Mouse (Mus musculus) hindbrain, embryonic 13.5 days (tissue): ENCODE measurements at regions not wholly inside any gene's neighbourhood (a gene's known extent, or its start where the extent isn't known, plus 50 kb on each side); places are given as distances from the start of the nearest gene placed in this dataset.

Source experiments
- ATAC-seq: fragments of 200-750 bp; cut with Nextera tagmentation; 2 replicates; pipeline ENCODE4 v1.8.0; 2017; ENCODE audit warnings: moderate TSS enrichment; ENCODE audit not compliant: low FRiP score
- H3K27ac ChIP-seq: fragments of 300-500 bp; sonication (generic); 2 replicates; pipeline ENCODE4 v1.5.1; 2015; ENCODE audit warnings: inconsistent platforms, mild to moderate bottlenecking, moderate library complexity
- H3K27me3 ChIP-seq: fragments of 300-500 bp; sonication (generic); 2 replicates; pipeline ENCODE4 v1.6.1; 2015; ENCODE audit warnings: mild to moderate bottlenecking, inconsistent platforms
- H3K36me3 ChIP-seq: fragments of 300-500 bp; sonication (generic); 2 replicates; pipeline ENCODE4 v1.6.1; 2015; ENCODE audit warnings: mild to moderate bottlenecking, inconsistent platforms
- H3K4me1 ChIP-seq: fragments of 300-500 bp; sonication (generic); replicated peaks from 2 replicates; pipeline ENCODE4 v1.6.1; 2015; ENCODE audit warnings: inconsistent platforms
- H3K4me2 ChIP-seq: fragments of 300-500 bp; sonication (generic); 2 replicates; pipeline ENCODE4 v1.6.1; 2015; ENCODE audit warnings: inconsistent platforms, mild to moderate bottlenecking, moderate library complexity
- H3K4me3 ChIP-seq: fragments of 300-500 bp; sonication (generic); 2 replicates; pipeline ENCODE4 v1.5.1; 2015; ENCODE audit warnings: mild to moderate bottlenecking, inconsistent platforms
- H3K9ac ChIP-seq: fragments of 300-500 bp; sonication (generic); 2 replicates; pipeline ENCODE4 v1.6.1; 2015; ENCODE audit warnings: mild to moderate bottlenecking, inconsistent platforms
- H3K9me3 ChIP-seq: fragments of 300-500 bp; sonication (generic); 2 replicates; pipeline ENCODE4 v1.6.1; 2016; ENCODE audit warnings: inconsistent platforms
- WGBS: fragments of 180-500 bp; shearing (Covaris S2); methylation state at CpG from one replicate; pipeline ENCODE4 v1.1.7; 2015; 5-methylcytosine and 5-hydroxymethylcytosine counted together

DNA sequence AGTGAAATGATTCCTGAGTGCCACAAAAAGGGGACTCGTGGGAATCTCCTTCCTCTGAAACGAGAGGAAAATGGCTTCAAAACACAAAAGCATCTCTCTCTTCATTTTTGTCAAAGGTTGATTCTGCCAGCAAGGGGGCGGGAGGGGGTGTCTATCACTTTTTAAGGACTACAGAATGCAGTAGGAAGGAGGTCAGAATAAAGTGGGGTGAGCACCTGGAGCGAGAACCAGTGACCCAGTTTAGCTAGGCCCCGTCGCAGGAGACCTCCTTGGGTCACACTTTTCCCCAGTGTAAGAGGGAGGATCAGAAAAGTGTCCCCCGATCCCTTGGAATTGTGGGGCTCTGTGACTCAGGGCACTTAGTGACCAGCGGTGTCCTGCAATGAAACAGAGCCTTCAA is 133.1 kb downstream of the Tgfb2 start:
- Histone ChIP-seq H3K4me3 (no peak overlapping the region), H3K36me3 (no peaks in the 10 kb centered on the region), H3K9ac (no peak overlapping the region), H3K27ac (no peak overlapping the region), H3K4me1 (no peaks in the 10 kb centered on the region), H3K27me3 (no peaks in the 10 kb centered on the region), H3K4me2 (no peak overlapping the region), H3K9me3 (no peaks in the 10 kb centered on the region)
- ATAC-seq = no peak
- WGBS = 88% methylated on average over 8 of the region's 8 CpGs

DNA sequence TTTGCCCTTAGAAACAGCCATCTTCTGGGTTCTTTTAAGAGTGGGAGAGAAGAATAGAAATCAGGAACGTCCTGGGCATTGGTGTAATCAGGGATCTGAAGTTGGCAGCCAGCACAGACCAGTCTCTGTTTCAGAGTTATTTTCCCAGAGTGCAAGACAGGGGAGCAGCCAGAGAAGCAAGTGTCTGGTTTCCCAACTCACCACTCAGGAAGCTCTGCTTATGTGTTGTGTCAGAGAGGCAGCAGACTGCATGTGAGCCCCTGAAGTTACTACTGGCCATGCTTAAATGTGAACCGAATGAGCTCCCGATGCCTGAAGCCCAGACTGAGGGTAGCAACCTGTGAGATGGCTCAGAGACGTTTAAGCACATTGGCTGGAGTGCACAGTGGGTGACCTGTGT is 133.7 kb downstream of the Tgfb2 start:
- no peaks in the 10 kb centered on the region for H3K9me3 ChIP-seq
- H3K27ac ChIP-seq = no peak overlapping the region
- H3K4me2 ChIP-seq = no peak overlapping the region
- 72% methylated on average over 4 of the region's 4 CpGs for whole genome bisulfite sequencing
- H3K36me3 ChIP-seq = no peaks in the 10 kb centered on the region
- H3K4me1 ChIP-seq = no peaks in the 10 kb centered on the region
- no peak overlapping the region for H3K9ac ChIP-seq
- no peaks in the 10 kb centered on the region for H3K27me3 ChIP-seq
- ATAC-seq = no peak
- H3K4me3 ChIP-seq = no peak overlapping the region

DNA sequence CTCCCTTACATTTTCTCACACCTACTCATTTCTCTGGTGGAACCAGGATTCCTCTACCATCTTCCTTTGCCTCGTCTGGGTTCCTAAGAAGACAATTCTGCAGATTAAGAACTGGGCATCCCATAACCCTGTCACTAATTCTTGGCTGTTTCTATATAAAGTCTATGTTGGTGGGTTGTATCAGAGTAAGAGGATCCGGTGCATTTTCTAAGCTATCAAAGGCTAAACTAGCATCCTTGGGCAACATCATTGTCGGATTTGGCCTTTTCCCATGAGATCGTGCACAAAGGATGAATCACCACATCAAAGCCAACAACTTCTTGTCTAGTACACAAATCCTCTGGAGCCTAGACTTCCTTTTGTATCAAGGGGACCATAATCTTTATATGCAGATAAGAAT is 137.3 kb downstream of the Tgfb2 start:
- H3K27me3 ChIP-seq = no peaks in the 10 kb centered on the region
- H3K9me3 ChIP-seq = no peaks in the 10 kb centered on the region
- no peak overlapping the region for H3K4me3 ChIP-seq
- H3K27ac ChIP-seq = no peak overlapping the region
- 87% methylated on average over 4 of the region's 4 CpGs for WGBS
- no peak overlapping the region for H3K9ac ChIP-seq
- H3K36me3 ChIP-seq = no peaks in the 10 kb centered on the region
- no peak for ATAC-seq
- no peaks in the 10 kb centered on the region for H3K4me1 ChIP-seq
- H3K4me2 ChIP-seq = no peak overlapping the region

DNA sequence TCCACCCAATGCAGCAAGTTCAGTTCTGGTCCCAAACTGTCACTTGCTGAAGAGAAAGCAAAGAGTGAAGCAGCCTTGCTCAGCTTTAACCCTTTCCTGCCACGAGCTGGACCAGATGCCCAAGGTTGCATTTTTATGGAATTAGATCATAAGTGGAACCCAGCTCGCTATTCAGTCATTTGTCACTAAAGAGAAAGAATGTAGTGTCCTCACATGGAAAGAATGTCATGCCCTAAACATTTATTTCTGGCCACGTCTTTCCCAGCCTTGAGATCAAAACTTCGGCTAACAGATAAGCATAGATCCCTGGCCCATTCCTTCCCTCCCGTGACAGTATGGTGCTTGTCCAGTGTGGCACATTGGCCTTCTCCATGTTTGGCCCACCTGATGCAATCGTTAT is 137.7 kb downstream of the Tgfb2 start:
- no peak overlapping the region for H3K27ac ChIP-seq
- H3K9ac ChIP-seq = no peak overlapping the region
- no peaks in the 10 kb centered on the region for H3K9me3 ChIP-seq
- H3K4me1 ChIP-seq = no peaks in the 10 kb centered on the region
- 70% methylated on average over 6 of the region's 6 CpGs for WGBS
- ATAC-seq = no peak
- no peak overlapping the region for H3K4me2 ChIP-seq
- H3K36me3 ChIP-seq = no peaks in the 10 kb centered on the region
- H3K27me3 ChIP-seq = no peaks in the 10 kb centered on the region
- no peak overlapping the region for H3K4me3 ChIP-seq

DNA sequence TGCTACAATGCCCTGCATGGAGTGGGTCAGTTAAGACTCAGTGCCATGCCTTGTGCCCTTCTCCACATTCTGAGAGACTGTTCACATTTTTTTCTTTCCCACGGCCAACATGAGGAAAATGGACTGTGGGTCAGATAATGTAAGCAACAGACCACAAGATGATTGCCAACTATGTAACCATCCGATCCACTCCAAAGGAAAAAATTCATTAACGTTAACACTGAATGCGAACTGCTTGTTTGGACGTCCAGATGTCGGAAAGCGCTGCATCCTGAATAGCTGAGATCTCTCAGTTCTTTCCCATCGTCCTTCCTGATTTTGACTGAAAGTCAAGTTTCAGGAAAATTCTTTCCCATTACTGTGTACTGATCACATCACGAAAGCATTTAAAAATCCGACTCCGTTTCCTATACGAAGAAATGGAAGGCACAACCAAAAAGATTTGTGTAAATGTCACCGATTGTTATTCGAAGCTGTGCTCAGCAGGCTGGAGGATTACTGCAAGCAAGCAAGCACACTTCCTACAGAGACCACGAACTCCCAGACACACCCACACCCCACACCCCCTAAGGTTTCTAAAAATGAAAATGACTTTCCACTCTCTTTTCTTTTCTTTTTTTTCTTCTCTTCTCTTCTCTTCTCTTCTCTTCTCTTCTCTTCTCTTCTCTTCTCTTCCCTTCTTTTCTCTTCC is 138.5 kb downstream of the Tgfb2 start:
- H3K27me3 ChIP-seq = no peaks in the 10 kb centered on the region
- H3K4me3 ChIP-seq = no peak overlapping the region
- H3K9ac ChIP-seq = no peak overlapping the region
- 17% methylated on average over 15 of the region's 15 CpGs for WGBS
- H3K4me1 ChIP-seq = no peaks in the 10 kb centered on the region
- H3K36me3 ChIP-seq = no peaks in the 10 kb centered on the region
- no peaks in the 10 kb centered on the region for H3K9me3 ChIP-seq
- ATAC-seq = no peak
- H3K4me2 ChIP-seq = peak overlapping the region; percentile 37
- no peak overlapping the region for H3K27ac ChIP-seq

DNA sequence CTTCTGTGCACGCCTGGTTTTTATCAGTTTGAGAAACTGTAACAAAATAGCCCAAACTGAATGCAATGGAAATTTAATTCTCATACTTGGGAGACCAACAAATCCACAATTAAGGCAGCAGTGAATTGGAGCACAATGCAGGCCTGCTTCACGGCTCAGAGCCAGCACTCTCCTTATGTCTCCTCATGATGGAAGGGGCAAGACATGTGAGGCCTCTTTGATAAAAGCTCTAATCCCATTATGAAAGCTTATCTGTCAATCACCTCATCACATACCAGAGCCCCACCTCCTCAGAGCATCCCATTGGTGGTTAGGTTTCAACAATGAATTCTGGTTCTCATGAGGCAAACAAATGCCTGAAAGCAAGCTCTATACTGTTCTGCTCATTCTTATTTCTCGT is 143.8 kb downstream of the Tgfb2 start:
- H3K4me1 ChIP-seq = no peaks in the 10 kb centered on the region
- H3K4me3 ChIP-seq = no peak overlapping the region
- H3K27ac ChIP-seq = no peak overlapping the region
- H3K9ac ChIP-seq = no peak overlapping the region
- H3K9me3 ChIP-seq = no peaks in the 10 kb centered on the region
- H3K27me3 ChIP-seq = no peaks in the 10 kb centered on the region
- no peak for ATAC-seq
- 67% methylated on average over 3 of the region's 3 CpGs for WGBS
- H3K36me3 ChIP-seq = no peaks in the 10 kb centered on the region
- no peak overlapping the region for H3K4me2 ChIP-seq

DNA sequence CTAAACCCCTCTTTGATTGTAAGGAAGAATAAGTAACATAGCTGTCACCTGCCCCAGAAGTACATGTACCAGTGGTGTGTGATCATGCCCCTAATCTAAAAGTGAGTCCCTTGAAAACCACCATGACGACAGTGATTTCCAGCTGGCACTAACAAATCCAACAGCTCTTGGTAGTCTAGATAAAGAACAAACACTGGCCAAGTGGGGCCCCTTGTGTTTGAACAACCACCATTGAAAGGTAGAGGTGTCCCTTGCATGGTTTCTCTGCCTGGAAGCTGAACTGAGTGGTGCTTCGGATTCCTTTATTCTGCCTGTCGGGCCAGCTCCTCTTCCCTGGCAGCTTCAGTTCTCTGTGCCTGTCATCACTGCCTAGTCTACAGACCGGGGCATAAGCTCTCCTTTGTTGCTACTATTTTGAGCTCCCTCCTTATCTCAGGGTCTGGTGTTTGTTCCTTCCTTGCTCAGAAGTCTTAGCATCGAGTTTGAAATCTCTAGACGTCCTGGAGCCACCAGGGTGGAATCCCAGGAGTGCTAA is 150.3 kb downstream of the Tgfb2 start:
- 60% methylated on average over 6 of the region's 6 CpGs for WGBS

DNA sequence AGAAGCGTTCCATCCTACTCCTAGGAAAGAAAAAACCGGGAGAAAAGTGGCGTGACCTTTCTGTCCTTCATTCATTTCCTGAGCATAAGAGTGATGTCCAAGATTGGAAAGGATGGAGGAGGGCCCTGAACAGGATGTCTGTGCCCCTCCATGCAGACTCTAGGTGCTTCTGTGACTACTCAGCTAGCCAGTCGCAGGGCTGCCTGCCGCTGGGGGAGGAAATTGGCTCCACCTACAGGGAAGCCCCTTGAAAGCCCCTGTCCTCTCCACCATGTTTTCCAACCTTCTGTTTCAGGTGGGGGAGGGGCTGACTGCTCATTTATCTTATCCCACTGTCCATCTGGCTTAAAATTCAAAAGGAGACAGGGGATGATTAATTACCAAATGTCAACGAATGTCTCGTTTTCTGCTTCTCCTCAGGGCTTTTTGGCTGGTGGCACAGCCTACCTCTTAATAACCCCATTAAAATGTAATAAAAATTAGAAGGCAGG is 151.2 kb downstream of the Tgfb2 start:
- Histone ChIP-seq H3K9ac (no peak overlapping the region), H3K9me3 (no peaks in the 10 kb centered on the region), H3K4me1 (peaks cover 6% of the 10 kb centered on the region; the same call in 1 of the 2 replicates), H3K4me2 (no peak overlapping the region), H3K27me3 (no peaks in the 10 kb centered on the region), H3K36me3 (no peaks in the 10 kb centered on the region), H3K27ac (no peak overlapping the region), H3K4me3 (no peak overlapping the region)
- ATAC-seq = no peak
- WGBS = 61% methylated on average over 7 of the region's 7 CpGs

More for the DNA sequence above, 150.3 kb downstream of the Tgfb2 start:
- no peak overlapping the region for H3K9ac ChIP-seq
- no peak overlapping the region for H3K4me3 ChIP-seq
- no peak overlapping the region for H3K4me2 ChIP-seq
- no peaks in the 10 kb centered on the region for H3K27me3 ChIP-seq
- H3K36me3 ChIP-seq = no peaks in the 10 kb centered on the region
- no peaks in the 10 kb centered on the region for H3K9me3 ChIP-seq
- no peak overlapping the region for H3K27ac ChIP-seq
- no peak for ATAC-seq
- H3K4me1 ChIP-seq = peaks cover 6% of the 10 kb centered on the region; the same call in 1 of the 2 replicates

DNA sequence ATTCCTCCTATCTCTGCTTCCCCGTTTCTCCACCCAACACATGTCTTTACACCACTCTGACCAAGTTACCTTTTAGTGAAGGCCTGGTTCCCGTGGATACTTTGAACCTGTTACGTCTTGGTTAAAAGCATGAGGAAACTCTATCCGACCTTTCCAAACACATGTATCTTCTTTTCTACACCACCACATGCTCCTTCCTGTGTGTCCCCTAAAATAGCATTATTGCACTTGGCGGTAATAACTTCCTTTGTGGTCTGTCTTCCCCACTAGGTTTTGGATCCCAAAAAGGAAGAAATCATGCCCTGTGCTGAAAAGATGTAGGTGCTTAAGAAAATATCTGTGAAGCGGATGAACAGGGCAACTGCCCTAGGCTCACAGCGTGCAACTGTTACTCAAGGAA is 153.1 kb downstream of the Tgfb2 start:
- H3K27ac ChIP-seq = no peak overlapping the region
- no peak overlapping the region for H3K4me2 ChIP-seq
- no peaks in the 10 kb centered on the region for H3K36me3 ChIP-seq
- 91% methylated on average over 7 of the region's 7 CpGs for WGBS
- H3K4me1 ChIP-seq = peaks cover 6% of the 10 kb centered on the region; the same call in 1 of the 2 replicates
- H3K27me3 ChIP-seq = no peaks in the 10 kb centered on the region
- no peaks in the 10 kb centered on the region for H3K9me3 ChIP-seq
- no peak overlapping the region for H3K4me3 ChIP-seq
- H3K9ac ChIP-seq = no peak overlapping the region
- no peak for ATAC-seq

DNA sequence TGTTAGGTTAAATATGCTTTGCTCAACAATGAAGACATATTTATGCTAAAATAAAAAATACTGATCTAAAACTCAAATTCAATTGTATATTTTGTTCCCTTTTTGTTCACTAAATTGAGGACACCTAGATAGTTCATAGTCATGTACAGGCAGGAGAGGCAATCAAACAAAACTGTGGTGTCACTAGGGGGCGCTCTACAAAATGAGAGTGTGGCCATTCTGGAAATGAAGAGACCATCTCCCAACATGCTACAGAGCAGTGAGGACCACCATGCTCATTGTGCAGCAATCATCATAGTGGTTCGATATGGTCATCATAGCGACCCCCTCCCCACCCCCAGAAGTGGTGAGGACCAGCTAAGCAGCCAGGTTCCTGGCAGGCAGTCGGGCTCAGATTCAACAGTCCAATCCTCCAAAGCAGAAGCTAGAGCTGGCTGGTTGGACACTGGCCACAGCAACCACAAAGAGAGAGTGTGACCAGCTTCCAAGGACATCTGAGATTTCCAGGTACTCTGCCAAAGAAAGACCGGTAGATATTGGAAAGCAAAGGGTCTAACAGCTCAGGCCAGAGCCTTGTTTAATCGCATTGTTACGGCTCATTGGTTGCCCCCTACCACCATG is 155.4 kb downstream of the Tgfb2 start:
- no peaks in the 10 kb centered on the region for H3K27me3 ChIP-seq
- no peak overlapping the region for H3K4me3 ChIP-seq
- H3K9me3 ChIP-seq = no peaks in the 10 kb centered on the region
- H3K4me2 ChIP-seq = no peak overlapping the region
- H3K4me1 ChIP-seq = peaks cover 6% of the 10 kb centered on the region; the same call in 1 of the 2 replicates
- no peak overlapping the region for H3K27ac ChIP-seq
- whole genome bisulfite sequencing = 85% methylated on average over 7 of the region's 7 CpGs
- ATAC-seq = no peak
- H3K36me3 ChIP-seq = no peaks in the 10 kb centered on the region
- H3K9ac ChIP-seq = no peak overlapping the region

DNA sequence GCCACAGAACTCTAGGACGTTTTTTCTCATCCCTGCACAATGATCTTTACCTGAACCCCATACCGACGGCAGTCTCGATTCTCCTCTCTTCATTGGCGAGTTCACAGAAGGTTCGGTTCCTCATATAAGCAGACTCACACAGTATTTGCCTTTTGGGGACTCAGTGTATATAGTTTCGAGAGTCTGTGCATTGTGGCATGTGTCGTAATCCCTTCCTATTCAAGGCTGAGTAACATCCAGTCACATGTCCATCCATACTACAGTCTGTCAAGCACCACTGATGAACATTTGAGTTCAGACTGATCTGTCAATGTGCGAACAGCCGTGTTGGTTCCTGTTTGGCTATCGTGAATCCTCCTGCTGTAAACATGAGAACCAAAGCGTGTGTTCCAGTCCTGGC is 156.6 kb downstream of the Tgfb2 start:
- Histone ChIP-seq H3K36me3 (no peaks in the 10 kb centered on the region), H3K4me3 (no peak overlapping the region), H3K9ac (no peak overlapping the region), H3K27ac (no peak overlapping the region), H3K27me3 (no peaks in the 10 kb centered on the region), H3K4me2 (no peak overlapping the region), H3K9me3 (no peaks in the 10 kb centered on the region), H3K4me1 (no peaks in the 10 kb centered on the region)
- no peak for ATAC-seq
- WGBS = 95% methylated on average over 12 of the region's 12 CpGs

DNA sequence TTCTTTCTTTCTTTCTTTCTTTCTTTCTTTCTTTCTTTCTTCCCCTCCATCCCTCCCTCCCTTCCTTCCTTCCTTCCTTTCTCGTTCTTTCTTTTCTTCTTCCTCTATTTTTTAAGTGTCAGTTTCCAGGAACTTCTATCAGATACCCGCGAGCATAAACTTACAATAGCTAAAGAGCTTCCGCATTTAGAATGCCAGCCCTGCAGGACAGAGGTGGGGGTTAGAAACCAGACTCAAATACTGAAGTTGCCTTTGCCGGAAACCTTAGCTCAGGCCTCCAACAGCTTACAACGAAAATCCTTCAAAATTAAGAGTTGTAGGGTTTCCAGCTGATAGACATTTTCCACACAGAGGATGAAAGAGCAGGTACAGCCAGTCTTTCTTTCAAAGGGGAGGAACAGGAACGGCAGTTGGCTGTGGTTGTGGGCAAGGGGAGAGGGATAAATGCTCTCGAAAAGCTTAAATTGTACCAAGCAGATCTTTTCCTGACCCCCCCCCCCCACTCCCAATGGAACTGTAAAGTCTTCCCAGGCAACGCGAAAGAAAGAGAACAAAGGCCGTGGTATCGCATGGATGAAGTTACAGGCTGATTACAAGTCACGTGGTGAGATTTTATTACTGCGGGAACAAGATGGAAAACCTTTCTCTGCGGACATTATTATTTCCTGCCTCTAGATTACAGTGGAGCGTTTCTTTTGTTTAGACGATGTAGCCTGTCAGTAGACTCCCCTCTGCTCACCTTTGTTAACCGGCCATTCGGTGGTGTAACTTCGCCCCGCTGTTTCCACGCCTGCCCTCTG is 159.2 kb downstream of the Tgfb2 start:
- H3K36me3 ChIP-seq = no peaks in the 10 kb centered on the region
- no peaks in the 10 kb centered on the region for H3K4me1 ChIP-seq
- no peak overlapping the region for H3K4me3 ChIP-seq
- no peak overlapping the region for H3K9ac ChIP-seq
- no peak for ATAC-seq
- peak overlapping the region; percentile 15; the same call in 1 of the 2 replicates for H3K4me2 ChIP-seq
- H3K9me3 ChIP-seq = no peaks in the 10 kb centered on the region
- peak overlapping the region; percentile 24; the same call in 1 of the 2 replicates for H3K27ac ChIP-seq
- WGBS = 53% methylated on average over 22 of the region's 22 CpGs
- no peaks in the 10 kb centered on the region for H3K27me3 ChIP-seq
